8 mouse cellular contexts compared by ENCODE assay signal in the genomic region with DNA sequence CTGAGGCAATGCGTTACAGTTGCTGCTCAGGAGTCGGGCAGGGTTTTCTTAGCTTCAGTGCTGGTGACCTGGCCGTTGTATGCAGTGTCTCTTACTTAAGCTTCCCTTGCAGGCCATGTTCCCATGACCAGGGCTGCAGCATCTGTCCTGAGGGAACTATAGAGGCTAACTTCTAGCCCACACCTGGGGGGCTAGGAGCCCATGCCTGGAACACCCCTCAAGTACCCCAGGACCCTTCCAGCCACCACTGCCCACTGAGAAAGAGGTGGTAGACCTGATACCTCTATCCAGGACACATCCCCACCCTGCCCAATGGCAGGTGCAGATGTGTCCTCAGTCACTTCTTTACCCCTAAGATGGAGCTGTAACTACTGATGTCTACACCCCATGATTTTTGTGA. TPM values are rescaled to one million over a fixed set of nuclear protein-coding genes. Genes with fewer than 3 reads are reported as not detected.
A peak's percentile ranks its signal among the peaks of the same experiment; 100 is the strongest.
DNase-seq lines count a peak whose midpoint lies in the region; ATAC-seq and TF ChIP-seq lines count a peak whose summit lies in the region.

No protein-coding gene starts in this region.

- WGBS in lung, adult 2 months: 10% methylated on average over 3 of the region's 3 CpGs
- WGBS in embryonic facial prominence, embryonic 15.5 days: 20% methylated on average over 3 of the region's 3 CpGs
- WGBS in intestine, embryonic 16.5 days: 15% methylated on average over 3 of the region's 3 CpGs
- WGBS in neural tube, embryonic 12.5 days: 42% methylated on average over 3 of the region's 3 CpGs

- no peaks in the 10 kb centered on the region for H3K27me3 ChIP-seq in embryonic facial prominence, embryonic 15.5 days
- no peaks in the 10 kb centered on the region for H3K27me3 ChIP-seq in intestine, embryonic 16.5 days (replicated peaks; ENCODE audit: control insufficient read depth, insufficient read depth, low read length)
- no peaks in the 10 kb centered on the region for H3K27me3 ChIP-seq in neural tube, embryonic 12.5 days (replicated peaks)

- H3K4me3 ChIP-seq in lung, adult 2 months (replicated peaks; ENCODE audit: extremely low read depth, low read depth, low read length): peak overlapping the region; percentile 94
- peak overlapping the region; percentile 70 for H3K4me3 ChIP-seq in embryonic facial prominence, embryonic 15.5 days (replicated peaks)
- peak overlapping the region; percentile 73 for H3K4me3 ChIP-seq in intestine, embryonic 16.5 days (ENCODE audit: low read length)
- H3K4me3 ChIP-seq in neural tube, embryonic 12.5 days: peak overlapping the region; percentile 69

- H3K4me1 ChIP-seq in lung, adult 2 months (ENCODE audit: control insufficient read depth, insufficient read depth, low read length): peaks cover 17% of the 10 kb centered on the region
- peaks cover 35% of the 10 kb centered on the region for H3K4me1 ChIP-seq in embryonic facial prominence, embryonic 15.5 days
- H3K4me1 ChIP-seq in intestine, embryonic 16.5 days (ENCODE audit: control insufficient read depth, insufficient read depth, low read length): peaks cover 22% of the 10 kb centered on the region
- H3K4me1 ChIP-seq in neural tube, embryonic 12.5 days: peaks cover 21% of the 10 kb centered on the region

- no peak for ATAC-seq in embryonic facial prominence, embryonic 15.5 days (ENCODE audit: insufficient number of reproducible peaks, low FRiP score, low TSS enrichment, low read depth)
- ATAC-seq in intestine, embryonic 16.5 days: no peak
- no peak for ATAC-seq in neural tube, embryonic 12.5 days (ENCODE audit: low FRiP score, low read depth)

- no peak for DNase-seq in lung, adult 2 months
- DNase-seq in lung, postnatal 14 days: no peak
- no peak for DNase-seq in left cerebral cortex, adult 18-20 months (ENCODE audit: low spot score in 2 of 2)
- no peak for DNase-seq in frontal cortex, adult 2 months (ENCODE audit: extremely low spot score in 1 of 2, low spot score in 1 of 2)
- DNase-seq in right cerebral cortex, adult 2 months (ENCODE audit: low spot score in 2 of 2): no peak

- H3K9me3 ChIP-seq in embryonic facial prominence, embryonic 15.5 days (replicated peaks): no peaks in the 10 kb centered on the region
- no peaks in the 10 kb centered on the region for H3K9me3 ChIP-seq in intestine, embryonic 16.5 days (ENCODE audit: control insufficient read depth, low read length)
- H3K9me3 ChIP-seq in neural tube, embryonic 12.5 days: no peaks in the 10 kb centered on the region

- no peaks in the 10 kb centered on the region for H3K36me3 ChIP-seq in embryonic facial prominence, embryonic 15.5 days
- H3K36me3 ChIP-seq in intestine, embryonic 16.5 days (ENCODE audit: control insufficient read depth, insufficient read depth, low read length): no peaks in the 10 kb centered on the region
- no peaks in the 10 kb centered on the region for H3K36me3 ChIP-seq in neural tube, embryonic 12.5 days

- H3K4me2 ChIP-seq in embryonic facial prominence, embryonic 15.5 days (replicated peaks): peak overlapping the region; percentile 76
- peak overlapping the region; percentile 79 for H3K4me2 ChIP-seq in intestine, embryonic 16.5 days (ENCODE audit: low read depth, low read length)
- H3K4me2 ChIP-seq in neural tube, embryonic 12.5 days (replicated peaks): peak overlapping the region; percentile 93

- peak overlapping the region; percentile 51; the same call in 1 of the 2 replicates for H3K9ac ChIP-seq in embryonic facial prominence, embryonic 15.5 days
- H3K9ac ChIP-seq in intestine, embryonic 16.5 days (ENCODE audit: low read depth, low read length): peak overlapping the region; percentile 78
- H3K9ac ChIP-seq in neural tube, embryonic 12.5 days: peak overlapping the region; percentile 67

- peak overlapping the region; percentile 93 for H3K27ac ChIP-seq in embryonic facial prominence, embryonic 15.5 days (replicated peaks)
- peak overlapping the region; percentile 89 for H3K27ac ChIP-seq in intestine, embryonic 16.5 days (ENCODE audit: low read length)
- 0 out of 2 replicates have a peak overlapping the region, but pooled peaks have one; percentile 59 for H3K27ac ChIP-seq in neural tube, embryonic 12.5 days

- no peak for TF ChIP-seq POLR2A in lung, adult 2 months (IDR thresholded peaks at IDR 0.05; ENCODE audit: borderline replicate concordance, extremely low read depth, low read depth, low read length)

- TF ChIP-seq CTCF in lung, adult 2 months (IDR thresholded peaks at IDR 0.05; ENCODE audit: insufficient read depth, low read length): no peak

RNA-seq across cellular contexts. Expression of a gene that starts 38.7 kb away (rescaled TPM):
- 34.2 and 45.5 TPM in 2 replicates for polyA plus RNA-seq in lung, adult 2 months (2012; rRNA removed)
- 39.4 and 40.9 TPM in 2 replicates for polyA plus RNA-seq in embryonic facial prominence, embryonic 15.5 days (2015; fragmentation: Nextera tagmentation; extraction: Ambion mirVana)
- polyA plus RNA-seq in intestine, embryonic 16.5 days (2015; fragmentation: Nextera tagmentation; extraction: Ambion mirVana): 25.5 and 27.6 TPM in 2 replicates
- polyA plus RNA-seq in neural tube, embryonic 12.5 days (2016; fragmentation: Nextera tagmentation; extraction: Ambion mirVana): 59.9 and 64.7 TPM in 2 replicates
- total RNA-seq in left cerebral cortex, adult 18-20 months (2021): 100 to 1,000 TPM; 311 to 318 TPM
- polyA plus RNA-seq in frontal cortex, adult 2 months (2012; rRNA removed): 206 and 220 TPM in 2 replicates
